Mouse (Mus musculus) neural tube, embryonic 11.5 days (tissue): ENCODE results near the gene Ranbp3l. TPM values are rescaled to one million over a fixed set of nuclear protein-coding genes. Genes with fewer than 3 reads are reported as not detected.

ENCODE experiments used
- ATAC-seq: fragments of 200-750 bp; cut with Nextera tagmentation; 2 replicates; pipeline ENCODE4 v1.8.0; 2017; ENCODE audit warnings: moderate number of reproducible peaks, mild to moderate bottlenecking, moderate TSS enrichment, moderate library complexity; ENCODE audit not compliant: insufficient read depth, low FRiP score, low TSS enrichment
- DNase-seq: peaks from one replicate; pipeline ENCODE4 v3.0.0-alpha.2; 2015; ENCODE audit warnings: low spot score
- H3K27ac ChIP-seq: fragments of 300-500 bp; sonication (generic); 2 replicates; pipeline ENCODE4 v1.5.1; 2014; ENCODE audit warnings: low read depth, mild to moderate bottlenecking, low read length
- H3K27me3 ChIP-seq: fragments of 300-500 bp; sonication (generic); 2 replicates; pipeline ENCODE4 v1.6.1; 2014; ENCODE audit warnings: mild to moderate bottlenecking, low read length, mixed read lengths; ENCODE audit not compliant: control insufficient read depth, insufficient read depth
- H3K36me3 ChIP-seq: fragments of 300-500 bp; sonication (generic); 2 replicates; pipeline ENCODE4 v1.6.1; 2014; ENCODE audit warnings: mild to moderate bottlenecking, low read length, moderate library complexity, mixed read lengths; ENCODE audit not compliant: control insufficient read depth, insufficient read depth
- H3K4me1 ChIP-seq: fragments of 300-500 bp; sonication (generic); 2 replicates; pipeline ENCODE4 v1.6.1; 2014; ENCODE audit warnings: low read length, mixed read lengths; ENCODE audit not compliant: control insufficient read depth, insufficient read depth
- H3K4me2 ChIP-seq: fragments of 300-500 bp; sonication (generic); 2 replicates; pipeline ENCODE4 v1.6.1; 2014; ENCODE audit warnings: low read depth, mild to moderate bottlenecking, moderate library complexity
- H3K4me3 ChIP-seq: fragments of 300-500 bp; sonication (generic); 2 replicates; pipeline ENCODE4 v1.5.1; 2014; ENCODE audit warnings: low read depth, low read length
- H3K9ac ChIP-seq: fragments of 300-500 bp; sonication (generic); 2 replicates; pipeline ENCODE4 v1.6.1; 2014; ENCODE audit warnings: mild to moderate bottlenecking, low read length
- H3K9me3 ChIP-seq: fragments of 300-500 bp; sonication (generic); 2 replicates; pipeline ENCODE4 v1.6.1; 2016; ENCODE audit warnings: low read length; ENCODE audit not compliant: control insufficient read depth
- WGBS: fragments of 180-500 bp; shearing (Covaris S2); extraction: QIAGEN DNeasy Blood & Tissue Kit; methylation state at CpG from one replicate; pipeline ENCODE4 v1.1.7; 2014; 5-methylcytosine and 5-hydroxymethylcytosine counted together
- polyA plus RNA-seq: library from polyadenylated mRNA; unstranded; fragments of >200 nt; fragmentation: Nextera tagmentation; extraction: Ambion mirVana; gene quantifications from 2 replicates; pipeline ENCODE4 v1.2.1, GENCODE M21; 2014

The Ranbp3l gene
- polyA plus RNA-seq, 1 experiment from 2014 or later = not detected

- Histone ChIP-seq H3K27me3 (no peaks in the 10 kb centered on the region), H3K9ac (no peak overlapping the region), H3K27ac (no peak overlapping the region), H3K4me1 (peaks cover 3% of the 10 kb centered on the region; the same call in 1 of the 2 replicates), H3K4me2 (no peak overlapping the region; the same call in 1 of the 2 replicates), H3K36me3 (no peaks in the 10 kb centered on the region), H3K4me3 (no peak overlapping the region), H3K9me3 (no peaks in the 10 kb centered on the region)
- no peak for ATAC-seq
- WGBS = 85% methylated on average over 5 of the region's 5 CpGs
- no peak for DNase-seq
Measured at GRCm38 (mm10) chr15:9073684-9074083, 105.9 kb downstream of the Ranbp3l start.

GRCm38 (mm10) chr15:9074139-9074538 is 106.4 kb downstream of the Ranbp3l start:
- Histone ChIP-seq H3K27me3 (no peaks in the 10 kb centered on the region), H3K9ac (no peak overlapping the region), H3K9me3 (no peaks in the 10 kb centered on the region), H3K27ac (no peak overlapping the region), H3K36me3 (no peaks in the 10 kb centered on the region), H3K4me3 (no peak overlapping the region), H3K4me1 (peaks cover 3% of the 10 kb centered on the region; the same call in 1 of the 2 replicates), H3K4me2 (no peak overlapping the region)
- WGBS = 39% methylated on average over 2 of the region's 2 CpGs
- no peak for DNase-seq
- no peak for ATAC-seq

DNA sequence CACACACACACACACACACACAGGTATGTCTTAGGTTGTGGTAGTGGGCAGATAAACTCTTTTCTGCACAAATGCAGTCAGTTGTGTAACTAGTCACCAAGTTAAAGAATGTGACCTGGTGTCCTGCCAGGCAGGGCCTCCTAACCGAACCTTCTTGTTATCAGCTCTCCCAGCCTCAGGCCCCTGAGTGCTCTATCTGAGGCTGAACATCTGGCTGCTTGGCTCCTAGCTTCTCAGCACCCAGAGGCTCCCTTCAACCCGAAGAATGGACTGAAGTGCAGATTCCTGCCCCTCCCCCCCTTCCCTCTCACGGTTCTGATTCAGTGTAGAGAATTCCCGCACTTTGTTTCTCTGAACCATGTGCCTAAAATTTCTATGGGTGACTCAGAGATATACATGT is 106.9 kb downstream of the Ranbp3l start:
- Histone ChIP-seq H3K9ac (no peak overlapping the region), H3K4me2 (no peak overlapping the region), H3K27me3 (no peaks in the 10 kb centered on the region), H3K27ac (no peak overlapping the region), H3K36me3 (no peaks in the 10 kb centered on the region), H3K4me3 (no peak overlapping the region), H3K4me1 (peaks cover 3% of the 10 kb centered on the region; the same call in 1 of the 2 replicates), H3K9me3 (no peaks in the 10 kb centered on the region)
- WGBS = 13% methylated on average over 4 of the region's 4 CpGs
- ATAC-seq = no peak
- no peak for DNase-seq

- no peak overlapping the region for H3K4me3 ChIP-seq
- DNase-seq = no peak
- no peak for ATAC-seq
- no peaks in the 10 kb centered on the region for H3K36me3 ChIP-seq
- no peak overlapping the region for H3K27ac ChIP-seq
- H3K9ac ChIP-seq = no peak overlapping the region
- H3K4me1 ChIP-seq = peaks cover 3% of the 10 kb centered on the region; the same call in 1 of the 2 replicates
- no peaks in the 10 kb centered on the region for H3K9me3 ChIP-seq
- H3K4me2 ChIP-seq = no peak overlapping the region; the same call in 1 of the 2 replicates
- no peaks in the 10 kb centered on the region for H3K27me3 ChIP-seq
- 73% methylated on average over 14 of the region's 14 CpGs for WGBS
Measured at GRCm38 (mm10) chr15:9075608-9076200, 108.0 kb downstream of the Ranbp3l start.

- Histone ChIP-seq H3K9ac (no peak overlapping the region), H3K36me3 (no peaks in the 10 kb centered on the region), H3K4me2 (no peak overlapping the region), H3K9me3 (no peaks in the 10 kb centered on the region), H3K27me3 (no peaks in the 10 kb centered on the region), H3K4me3 (no peak overlapping the region), H3K4me1 (no peaks in the 10 kb centered on the region), H3K27ac (no peak overlapping the region)
- 80% methylated on average over 12 of the region's 12 CpGs for WGBS
- ATAC-seq = no peak
- DNase-seq = no peak
Measured at GRCm38 (mm10) chr15:9078481-9079300, 110.9 kb downstream of the Ranbp3l start.

- ATAC-seq (no peak), DNase-seq (no peak)
- WGBS = 66% methylated on average over 5 of the region's 5 CpGs
- H3K4me2 ChIP-seq = no peak overlapping the region
- H3K27ac ChIP-seq = no peak overlapping the region
- no peak overlapping the region for H3K9ac ChIP-seq
- no peaks in the 10 kb centered on the region for H3K9me3 ChIP-seq
- no peaks in the 10 kb centered on the region for H3K36me3 ChIP-seq
- no peaks in the 10 kb centered on the region for H3K27me3 ChIP-seq
- no peaks in the 10 kb centered on the region for H3K4me1 ChIP-seq
- no peak overlapping the region for H3K4me3 ChIP-seq
Measured at GRCm38 (mm10) chr15:9079626-9080025, 111.9 kb downstream of the Ranbp3l start.

DNA sequence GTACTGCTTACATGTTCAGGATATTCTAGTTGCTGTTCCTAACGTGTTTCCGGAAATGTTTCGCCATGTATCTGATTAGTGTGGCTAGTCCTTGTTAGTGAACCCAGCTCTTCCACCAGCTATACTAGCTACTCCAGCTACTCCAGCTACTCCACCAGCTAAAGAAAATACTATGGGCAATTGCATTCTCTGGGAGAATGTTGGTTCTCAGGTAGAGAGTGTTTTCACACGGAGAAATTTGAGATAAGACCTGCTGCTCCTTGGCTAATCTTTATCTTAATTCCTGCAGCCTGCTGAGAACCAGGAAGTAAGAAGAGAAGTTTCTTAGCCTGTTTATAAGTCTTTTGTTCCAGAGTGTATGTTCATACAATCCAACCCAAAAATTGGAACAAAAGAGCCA is 112.5 kb downstream of the Ranbp3l start:
- H3K36me3 ChIP-seq = no peaks in the 10 kb centered on the region
- DNase-seq = no peak
- 77% methylated on average over 4 of the region's 4 CpGs for WGBS
- H3K4me3 ChIP-seq = no peak overlapping the region
- H3K4me1 ChIP-seq = no peaks in the 10 kb centered on the region
- ATAC-seq = no peak
- no peaks in the 10 kb centered on the region for H3K9me3 ChIP-seq
- H3K4me2 ChIP-seq = no peak overlapping the region
- no peaks in the 10 kb centered on the region for H3K27me3 ChIP-seq
- no peak overlapping the region for H3K27ac ChIP-seq
- H3K9ac ChIP-seq = no peak overlapping the region

DNA sequence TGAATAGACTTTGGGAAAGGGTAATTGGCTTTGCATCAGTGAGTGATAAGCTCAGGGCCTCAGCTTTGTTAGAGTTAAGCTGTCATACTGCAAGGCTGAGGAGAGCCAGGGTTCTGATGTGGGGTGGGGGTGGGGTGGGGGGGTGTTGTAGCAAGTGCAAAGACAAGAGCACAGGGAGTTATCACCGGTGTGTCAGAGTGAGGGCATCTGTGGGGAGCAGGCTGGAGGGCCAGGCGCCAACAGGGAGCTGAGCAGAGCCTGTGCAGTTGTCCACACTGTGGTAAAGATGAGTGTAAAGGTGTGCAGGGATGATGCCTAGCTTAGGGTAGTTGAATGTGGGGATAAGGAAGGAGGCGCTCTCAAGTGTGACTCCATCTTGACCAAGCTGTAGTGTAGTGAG is 113.5 kb downstream of the Ranbp3l start:
- H3K4me2 ChIP-seq = no peak overlapping the region
- ATAC-seq (no peak), DNase-seq (no peak)
- no peak overlapping the region for H3K4me3 ChIP-seq
- no peak overlapping the region for H3K27ac ChIP-seq
- no peaks in the 10 kb centered on the region for H3K27me3 ChIP-seq
- no peaks in the 10 kb centered on the region for H3K9me3 ChIP-seq
- no peaks in the 10 kb centered on the region for H3K4me1 ChIP-seq
- no peak overlapping the region for H3K9ac ChIP-seq
- no peaks in the 10 kb centered on the region for H3K36me3 ChIP-seq
- 95% methylated on average over 3 of the region's 3 CpGs for WGBS

- Histone ChIP-seq H3K27me3 (no peaks in the 10 kb centered on the region), H3K4me1 (no peaks in the 10 kb centered on the region), H3K4me2 (no peak overlapping the region), H3K36me3 (no peaks in the 10 kb centered on the region), H3K9me3 (no peaks in the 10 kb centered on the region), H3K27ac (no peak overlapping the region), H3K9ac (no peak overlapping the region), H3K4me3 (no peak overlapping the region)
- WGBS = 91% methylated on average over 9 of the region's 9 CpGs
- DNase-seq = no peak
- no peak for ATAC-seq
Measured at GRCm38 (mm10) chr15:9082753-9083152, 115.0 kb downstream of the Ranbp3l start.
